In the genomic region with DNA sequence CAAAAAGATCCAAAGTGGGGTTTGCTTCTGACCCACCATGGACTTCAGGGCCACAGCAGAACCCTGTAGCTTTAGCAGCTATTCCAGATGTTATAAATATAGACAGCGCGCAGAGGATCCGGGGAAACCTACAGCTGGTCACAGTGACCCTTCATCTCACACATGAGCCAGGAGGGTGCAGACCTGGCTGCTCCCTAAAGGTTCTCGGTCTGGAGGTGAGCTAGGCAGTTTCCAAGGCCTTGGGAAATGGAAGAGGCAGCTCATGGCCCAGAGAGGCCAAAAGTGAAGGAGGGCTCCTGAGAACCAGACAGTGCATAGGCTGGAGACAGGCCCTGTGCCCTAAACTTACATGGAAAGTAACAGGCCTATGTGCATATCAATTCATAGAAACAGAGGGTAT, we compare ENCODE assay signal across 26 mouse cellular contexts. TPM values are rescaled to one million over a fixed set of nuclear protein-coding genes. Genes with fewer than 3 reads are reported as not detected.
DNase-seq lines count a peak whose midpoint lies in the region; ATAC-seq and TF ChIP-seq lines count a peak whose summit lies in the region.
"Had no signal": no experiment of that assay in that cellular context is flagged by ENCODE, and none has a peak within 500 bp of the region (broad histone marks: within the 10 kb centered on the region; RNA-seq: fewer than 3 reads in every experiment).

No protein-coding gene starts in this region.

- peak overlapping the region; percentile 86; the same call in 1 of the 2 replicates for H3K27ac ChIP-seq in gastrocnemius, adult 2 months
- H3K27ac ChIP-seq in hindbrain, embryonic 10.5 days = peak overlapping the region; percentile 95; the same call in 1 of the 2 replicates
- no peak overlapping the region for H3K27ac ChIP-seq in hindbrain, embryonic 16.5 days (ENCODE audit: low read depth, low read length)
- H3K27ac ChIP-seq: embryonic facial prominence, embryonic 13.5 days; embryonic facial prominence, embryonic 15.5 days had no signal

- no peak for DNase-seq in gastrocnemius, adult 2 months
- DNase-seq in gastrocnemius, postnatal 10 days = no peak
- no peak for DNase-seq in hindbrain, embryonic 10.5 days (ENCODE audit: low spot score)
- DNase-seq: adrenal gland, adult 2 months; adrenal gland, postnatal 10 days; adrenal gland, postnatal 25 days; cerebellum, adult 11 months; cerebellum, adult 18-20 months; cerebellum, adult 8-10 months; cerebellum, adult 9-11 months; cerebellum, postnatal 14 days; cerebellum, postnatal 36 days; embryo, embryonic 11 days had no signal

- WGBS in hindbrain, embryonic 10.5 days = 90% methylated on average over 4 of the region's 4 CpGs
- WGBS in hindbrain, embryonic 16.5 days = 98% methylated on average over 4 of the region's 4 CpGs

- peaks cover 13% of the 10 kb centered on the region; the same call in 1 of the 2 replicates for H3K27me3 ChIP-seq in hindbrain, embryonic 10.5 days (ENCODE audit: insufficient read depth, poor library complexity, severe bottlenecking)
- no peaks in the 10 kb centered on the region for H3K27me3 ChIP-seq in hindbrain, embryonic 16.5 days (replicated peaks; ENCODE audit: control insufficient read depth, insufficient read depth, low read length)

- H3K4me2 ChIP-seq in hindbrain, embryonic 16.5 days (ENCODE audit: low read length) = no peak overlapping the region
- H3K4me2 ChIP-seq: embryonic facial prominence, embryonic 13.5 days; embryonic facial prominence, embryonic 15.5 days had no signal

- no peak overlapping the region for H3K9ac ChIP-seq in hindbrain, embryonic 16.5 days (ENCODE audit: low read depth, low read length)
- H3K9ac ChIP-seq: embryonic facial prominence, embryonic 13.5 days; embryonic facial prominence, embryonic 15.5 days had no signal

- no peak for ATAC-seq in hindbrain, embryonic 16.5 days
- ATAC-seq: forebrain, embryonic 14.5 days; forebrain, embryonic 16.5 days had no signal

- no peak overlapping the region for H3K4me3 ChIP-seq in gastrocnemius, adult 2 months
- no peak overlapping the region for H3K4me3 ChIP-seq in hindbrain, embryonic 10.5 days
- H3K4me3 ChIP-seq in hindbrain, embryonic 16.5 days (ENCODE audit: low read length) = no peak overlapping the region
- H3K4me3 ChIP-seq: embryonic facial prominence, embryonic 13.5 days; embryonic facial prominence, embryonic 15.5 days; erythroblast, embryonic 14.5 days had no signal

- H3K36me3 ChIP-seq in hindbrain, embryonic 10.5 days = no peaks in the 10 kb centered on the region
- no peaks in the 10 kb centered on the region for H3K36me3 ChIP-seq in hindbrain, embryonic 16.5 days (ENCODE audit: control insufficient read depth, insufficient read depth, low read length)
- H3K36me3 ChIP-seq: embryonic facial prominence, embryonic 13.5 days; embryonic facial prominence, embryonic 15.5 days had no signal

- peaks cover 97% of the 10 kb centered on the region for H3K4me1 ChIP-seq in hindbrain, embryonic 10.5 days (replicated peaks)
- H3K4me1 ChIP-seq in hindbrain, embryonic 16.5 days (ENCODE audit: control insufficient read depth, insufficient read depth, low read depth, low read length) = peaks cover 18% of the 10 kb centered on the region

- no peak for TF ChIP-seq CTCF in gastrocnemius, adult 2 months (IDR thresholded peaks at IDR 0.05)

- intact Hi-C loops in gastrocnemius, adult 2 months (cut with DNase I) = no loop called here

- no peaks in the 10 kb centered on the region for H3K9me3 ChIP-seq in hindbrain, embryonic 10.5 days
- no peaks in the 10 kb centered on the region for H3K9me3 ChIP-seq in hindbrain, embryonic 16.5 days (ENCODE audit: control insufficient read depth, low read length)
- H3K9me3 ChIP-seq: embryonic facial prominence, embryonic 13.5 days; embryonic facial prominence, embryonic 15.5 days had no signal

RNA-seq across cellular contexts. Expression of gene Nrarp, which starts 6.7 kb away (rescaled TPM):
- total RNA-seq in gastrocnemius, adult 2 months (2021) = 1 to 10 TPM; 4.0 to 5.2 TPM
- total RNA-seq in gastrocnemius, postnatal 10 days (2021) = 10 to 100 TPM; 14.9 to 17.4 TPM
- polyA plus RNA-seq in hindbrain, embryonic 10.5 days (2016; fragmentation: Nextera tagmentation; extraction: Ambion mirVana) = 77.4 and 108 TPM in 2 replicates
- polyA plus RNA-seq in hindbrain, embryonic 16.5 days (2015; fragmentation: Nextera tagmentation; extraction: Ambion mirVana) = 13.6 and 16.3 TPM in 2 replicates

RNA-seq across cellular contexts. Expression of gene Tor4a, which starts 22.9 kb away (rescaled TPM):
- total RNA-seq in gastrocnemius, adult 2 months (2021) = 1 to 10 TPM in 1 of 2 experiments, under 1 TPM in 1; 0.59 to 1.0 TPM
- 1 to 10 TPM; 1.9 to 2.9 TPM for total RNA-seq in gastrocnemius, postnatal 10 days (2021)
- 2.6 and 2.7 TPM in 2 replicates for polyA plus RNA-seq in hindbrain, embryonic 10.5 days (2016; fragmentation: Nextera tagmentation; extraction: Ambion mirVana)
- 2.1 and 2.3 TPM in 2 replicates for polyA plus RNA-seq in hindbrain, embryonic 16.5 days (2015; fragmentation: Nextera tagmentation; extraction: Ambion mirVana)

RNA-seq across cellular contexts. Expression of gene Nelfb, which starts 37.5 kb away (rescaled TPM):
- total RNA-seq in gastrocnemius, adult 2 months (2021) = 10 to 100 TPM; 22.3 to 23.1 TPM
- total RNA-seq in gastrocnemius, postnatal 10 days (2021) = 10 to 100 TPM; 31.1 to 40.5 TPM
- polyA plus RNA-seq in hindbrain, embryonic 10.5 days (2016; fragmentation: Nextera tagmentation; extraction: Ambion mirVana) = 123 and 132 TPM in 2 replicates
- polyA plus RNA-seq in hindbrain, embryonic 16.5 days (2015; fragmentation: Nextera tagmentation; extraction: Ambion mirVana) = 105 and 112 TPM in 2 replicates

RNA-seq across cellular contexts. Expression of gene Stpg3, which starts 40.6 kb away (rescaled TPM):
- not detected for total RNA-seq in gastrocnemius, adult 2 months (2021)
- total RNA-seq in gastrocnemius, postnatal 10 days (2021) = not detected
- polyA plus RNA-seq in hindbrain, embryonic 10.5 days (2016; fragmentation: Nextera tagmentation; extraction: Ambion mirVana) = not detected in 2 replicates
- polyA plus RNA-seq in hindbrain, embryonic 16.5 days (2015; fragmentation: Nextera tagmentation; extraction: Ambion mirVana) = not detected in 2 replicates
- total RNA-seq: adrenal gland, adult 2 months; adrenal gland, postnatal 10 days; adrenal gland, postnatal 25 days; adrenal gland, postnatal 4 days; common myeloid progenitor, adult 5-6 weeks; MEL had no signal
- polyA plus RNA-seq: adrenal gland, adult 2 months; brain, embryonic 14.5 days; C2C12; embryonic facial prominence, embryonic 11.5 days; embryonic facial prominence, embryonic 15.5 days; erythroblast, embryonic 14.5 days; forebrain, embryonic 11.5 days; forebrain, embryonic 14.5 days; forebrain, embryonic 16.5 days had no signal

RNA-seq across cellular contexts. Expression of gene Fam166a, which starts 44.7 kb away (rescaled TPM):
- total RNA-seq in gastrocnemius, adult 2 months (2021) = not detected
- total RNA-seq in gastrocnemius, postnatal 10 days (2021) = not detected
- polyA plus RNA-seq in hindbrain, embryonic 10.5 days (2016; fragmentation: Nextera tagmentation; extraction: Ambion mirVana) = not detected in 2 replicates
- polyA plus RNA-seq in hindbrain, embryonic 16.5 days (2015; fragmentation: Nextera tagmentation; extraction: Ambion mirVana) = 0.39 and 1.0 TPM in 2 replicates
- total RNA-seq: adrenal gland, adult 2 months; adrenal gland, postnatal 10 days; common myeloid progenitor, adult 5-6 weeks had no signal
- polyA plus RNA-seq: C2C12; embryonic facial prominence, embryonic 11.5 days; embryonic facial prominence, embryonic 13.5 days; erythroblast, embryonic 14.5 days; forebrain, embryonic 16.5 days had no signal
